Mouse (Mus musculus) embryo, embryonic 10.5 days (tissue): ENCODE results near the gene D6Ertd527e.

Experiments used
- DNase-seq: peaks from one replicate; pipeline ENCODE4 v3.0.0-alpha.2; 2015; ENCODE audit warnings: low spot score

Gene D6Ertd527e

DNA sequence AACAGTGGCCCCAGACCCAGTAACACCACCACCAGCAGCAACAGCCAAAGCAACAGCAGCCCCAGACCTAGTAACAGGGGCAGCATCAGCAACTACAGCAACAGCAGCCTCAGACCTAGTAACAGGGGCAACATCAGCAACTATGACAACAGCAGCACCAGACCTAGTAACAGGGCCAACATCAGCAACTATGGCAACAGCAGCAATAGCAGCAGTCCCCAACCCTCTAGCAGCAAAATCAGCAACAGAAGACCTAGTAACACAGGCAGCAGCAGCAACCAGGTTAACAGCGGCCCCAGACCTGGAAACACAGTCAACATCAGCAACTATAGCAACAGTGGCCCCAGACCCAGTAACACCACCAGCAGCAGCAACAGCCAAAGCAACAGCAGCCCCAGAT, 6.9 kb downstream of the D6Ertd527e start:
- DNase-seq, result no peak

DNA sequence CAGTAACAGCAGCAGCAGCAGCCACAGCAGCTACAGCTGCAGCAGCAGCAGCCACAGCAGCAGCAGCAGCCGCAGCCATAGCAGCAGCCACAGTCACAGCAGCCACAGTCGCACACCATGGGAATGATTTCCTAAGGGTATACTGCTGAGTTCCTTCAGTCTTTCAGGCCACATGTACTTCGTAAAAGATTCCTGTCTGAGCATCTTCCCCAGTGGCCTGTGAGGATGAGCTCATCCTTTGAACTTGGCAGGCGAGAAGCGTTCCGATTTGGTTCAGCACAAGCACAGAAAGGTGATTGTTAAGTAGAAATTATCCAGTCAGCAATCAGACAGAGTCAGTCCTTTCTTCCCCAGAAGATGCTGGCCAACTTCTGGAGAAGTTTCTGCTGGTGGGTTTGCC, 7.6 kb downstream of the D6Ertd527e start:
- DNase-seq, result no peak

DNA sequence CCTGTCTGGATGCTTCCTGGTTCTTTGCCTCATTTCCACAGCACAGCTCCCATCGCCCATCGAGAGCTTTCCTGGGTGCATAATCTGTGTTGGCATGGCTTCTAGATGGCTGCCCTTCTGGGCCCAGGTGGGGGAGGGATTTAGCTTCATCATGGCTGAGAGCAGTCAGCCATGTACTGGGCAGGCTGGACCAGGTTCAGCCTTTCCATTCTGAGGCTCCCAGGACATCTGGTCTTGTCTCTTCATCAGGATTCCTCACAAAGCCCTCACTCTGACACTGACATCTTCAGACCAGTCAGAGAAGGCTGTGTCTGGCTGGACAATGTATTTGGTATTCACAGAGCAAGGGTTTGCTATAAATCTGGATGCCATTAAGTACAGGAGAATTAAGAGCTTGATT, 11.4 kb downstream of the D6Ertd527e start:
- no peak for DNase-seq

DNA sequence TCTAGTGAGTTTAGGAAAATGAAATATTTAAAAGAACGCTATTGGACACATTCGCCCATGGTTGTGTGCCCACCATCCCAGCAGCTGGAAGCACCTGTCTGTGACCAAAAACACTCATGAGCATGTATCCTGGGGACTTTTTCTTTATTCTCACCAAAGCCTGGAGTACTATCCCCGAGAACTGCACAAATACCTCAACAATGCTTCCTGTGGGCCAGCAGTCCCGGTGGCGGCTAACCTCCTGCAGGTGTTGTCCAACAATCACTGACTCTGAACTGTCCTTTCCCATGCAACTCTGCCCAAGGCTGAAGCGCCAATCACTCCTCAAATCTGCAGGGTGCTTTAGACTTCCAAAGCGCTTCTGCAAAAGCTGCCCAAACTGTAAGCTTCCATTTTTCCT, 12.1 kb downstream of the D6Ertd527e start:
- DNase-seq, result no peak

DNA sequence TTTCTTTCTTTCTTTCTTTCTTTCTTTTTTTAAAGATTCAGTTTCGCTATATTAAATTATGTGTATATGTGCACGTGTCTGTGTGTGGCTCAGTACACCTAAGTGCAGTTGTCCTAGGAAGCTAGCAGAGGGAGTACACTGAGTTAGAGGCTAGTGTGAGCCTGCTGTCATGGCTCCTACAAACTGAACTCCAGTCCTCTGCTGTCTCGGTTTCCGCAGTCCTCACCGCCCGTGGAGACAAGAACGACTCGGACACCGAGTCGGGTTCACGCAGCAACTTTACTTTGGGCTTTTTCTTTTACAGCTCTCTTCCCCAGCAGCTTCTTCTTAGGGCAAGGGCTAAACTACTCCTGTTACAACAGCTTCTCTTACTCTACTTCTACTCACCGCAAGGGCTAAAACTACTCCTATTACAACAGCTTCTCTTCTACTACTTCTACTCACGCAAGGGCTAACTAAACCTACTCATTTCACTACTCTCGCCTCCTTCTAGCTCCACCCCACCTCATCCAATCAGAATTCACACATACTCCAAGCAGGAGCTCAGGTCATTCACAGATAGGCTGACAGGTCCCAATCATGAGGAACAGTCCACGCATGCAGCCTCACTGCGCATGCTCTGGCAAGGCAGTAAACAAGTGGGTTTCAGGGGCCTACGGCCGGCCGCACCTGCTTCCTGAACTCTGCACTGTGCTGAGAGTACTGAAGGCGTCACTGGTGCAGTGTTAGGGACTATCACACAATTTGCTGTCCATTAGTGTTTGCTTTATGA, 14.7 kb downstream of the D6Ertd527e start:
- no peak for DNase-seq

DNA sequence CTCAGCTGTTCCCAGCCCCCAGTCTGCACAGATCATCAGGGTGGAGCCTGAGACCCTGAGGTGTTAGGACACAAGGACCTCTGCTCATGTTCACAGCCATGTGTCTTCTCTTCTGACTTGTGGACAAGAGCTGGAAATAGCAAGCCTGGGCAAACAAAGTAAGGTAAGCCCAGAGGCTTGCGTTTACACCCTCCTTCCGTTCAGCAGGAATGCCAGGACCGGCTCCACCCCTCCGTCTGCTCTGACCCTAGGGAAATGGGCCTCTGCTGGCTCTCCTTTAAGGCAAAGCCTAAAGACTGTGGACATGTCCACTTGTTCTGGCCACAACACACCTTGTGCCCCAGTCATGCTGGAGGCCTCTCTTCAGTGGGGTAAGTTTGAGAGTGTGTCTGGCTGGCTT, 15.4 kb downstream of the D6Ertd527e start:
- DNase-seq, result no peak

DNA sequence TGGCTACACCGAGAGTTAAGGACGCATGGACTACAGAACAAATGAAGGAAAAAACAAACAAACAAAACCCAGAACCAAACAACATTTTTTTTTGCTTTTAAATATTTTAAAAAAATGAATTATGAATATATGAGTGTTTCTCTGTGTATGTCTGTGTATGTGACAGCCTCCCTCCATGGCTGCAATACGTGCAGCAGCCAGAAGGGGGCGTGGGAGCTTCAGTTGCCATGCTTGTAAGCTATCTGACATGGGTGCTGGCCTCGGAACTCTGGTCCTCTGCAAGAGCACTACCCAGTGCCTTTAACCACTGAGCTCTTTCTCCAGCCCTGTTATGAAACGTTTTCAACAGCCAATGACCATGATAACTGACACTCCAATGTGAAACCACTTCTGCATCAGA, 16.1 kb downstream of the D6Ertd527e start:
- DNase-seq, result no peak

DNA sequence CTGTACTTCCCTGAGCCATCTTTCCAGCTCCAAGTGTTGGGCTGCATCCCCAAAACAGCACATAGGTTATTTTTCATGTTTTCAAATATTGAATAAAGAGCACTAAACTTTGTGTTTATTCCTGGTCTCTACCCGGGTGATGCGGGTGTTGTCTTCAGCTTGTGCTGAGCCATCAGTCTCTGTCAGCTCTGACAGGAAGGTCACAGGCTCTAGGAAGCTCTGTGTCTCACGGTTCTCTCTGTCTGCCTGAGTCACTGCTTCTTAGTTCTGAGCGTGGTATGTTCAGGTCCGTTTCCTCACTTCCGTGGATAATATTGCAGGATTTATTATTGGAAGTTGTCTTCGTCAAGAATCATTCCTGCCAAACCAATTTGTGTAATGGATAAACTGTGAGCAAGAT, 17.4 kb downstream of the D6Ertd527e start:
- no peak for DNase-seq

DNA sequence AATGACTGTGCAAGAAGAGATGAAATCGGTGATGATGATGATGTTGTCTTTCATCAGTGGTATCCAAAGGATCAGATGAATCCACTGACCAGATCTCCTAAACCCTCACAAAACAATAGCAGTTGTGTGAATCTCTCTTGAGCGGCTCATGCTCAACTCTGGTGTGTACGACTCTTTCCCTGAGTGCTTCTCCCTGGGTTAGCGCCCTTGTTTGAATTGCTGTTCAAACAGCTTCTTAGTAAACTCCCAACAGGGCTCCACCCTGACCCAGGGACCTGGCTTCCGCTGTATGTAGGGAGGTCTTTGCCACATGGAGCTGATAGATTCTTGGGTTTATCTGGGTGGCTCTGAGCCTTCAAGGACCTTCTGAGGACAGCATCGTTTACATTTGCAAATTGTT, 18.9 kb downstream of the D6Ertd527e start:
- DNase-seq, result no peak

DNA sequence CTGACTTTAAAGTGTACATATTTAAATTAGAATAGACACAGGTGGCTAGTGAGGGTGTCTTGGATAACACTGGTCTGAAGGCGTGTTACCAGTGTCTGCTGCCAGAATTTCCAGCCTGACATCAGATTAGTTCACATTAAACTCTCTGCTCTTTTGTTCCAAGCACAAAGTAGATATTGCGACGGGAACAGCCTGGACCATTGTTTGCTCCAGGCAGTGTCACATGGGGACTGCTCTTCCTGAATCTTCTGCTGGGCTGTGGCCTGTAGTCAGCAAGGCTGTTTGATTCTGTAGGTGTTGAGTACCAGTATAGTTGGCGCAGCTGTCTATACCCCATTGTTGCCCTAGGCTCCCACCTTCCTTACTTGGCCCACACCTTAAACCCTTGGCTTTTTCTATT, 19.4 kb downstream of the D6Ertd527e start:
- no peak for DNase-seq

DNA sequence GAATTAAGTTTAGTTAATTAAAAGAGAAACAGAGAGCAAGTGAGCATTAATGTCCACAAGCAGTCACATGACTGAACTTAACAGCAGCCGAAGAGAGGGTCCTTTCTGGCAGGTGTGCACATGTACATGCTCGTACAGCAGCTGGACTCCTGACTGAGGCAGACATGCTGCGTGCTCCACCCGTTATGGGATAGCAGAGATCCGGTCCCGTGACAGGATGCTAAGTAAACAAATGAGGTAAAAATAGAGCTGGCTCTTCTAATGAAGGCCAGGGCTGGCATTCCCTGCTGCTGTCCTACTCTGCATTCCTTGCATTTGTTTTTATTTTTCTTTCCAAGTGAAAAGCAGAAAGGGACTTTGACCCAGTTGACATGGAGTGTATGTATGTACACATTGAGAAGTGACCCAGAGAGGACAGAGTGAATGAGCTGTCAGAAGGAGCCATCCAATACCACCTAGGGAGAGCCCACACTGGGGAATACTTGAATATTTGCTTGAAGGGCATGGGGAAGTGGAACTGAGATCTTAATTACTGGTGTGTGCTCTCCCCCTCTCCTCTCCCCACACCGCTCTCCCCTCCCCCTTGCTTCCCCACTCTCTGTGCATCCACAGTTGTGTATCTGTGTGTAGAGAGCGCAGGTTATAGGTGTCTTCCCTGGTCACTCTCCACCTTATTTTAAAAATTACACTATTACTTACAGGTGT, 22.7 kb downstream of the D6Ertd527e start:
- peak; percentile 26 for DNase-seq

DNA sequence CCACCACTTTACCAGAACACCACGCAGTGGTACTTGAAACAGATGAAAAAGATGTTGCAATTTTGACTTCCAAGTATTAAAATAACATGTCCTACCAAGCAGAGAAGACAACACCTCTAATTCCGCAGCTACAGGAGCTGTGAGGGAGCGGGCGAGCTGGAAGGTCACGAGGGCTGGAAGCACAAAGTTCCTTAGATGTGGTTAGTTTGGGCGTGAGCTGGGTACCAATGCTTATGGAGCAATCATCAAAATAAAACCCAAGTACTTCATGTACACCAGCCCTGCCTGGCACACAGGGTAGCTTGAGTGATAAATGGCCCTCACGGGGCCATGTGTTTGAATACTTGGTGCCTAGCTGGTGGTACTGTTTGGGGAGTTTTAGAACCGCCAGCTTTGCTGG, 25.3 kb downstream of the D6Ertd527e start:
- no peak for DNase-seq

DNA sequence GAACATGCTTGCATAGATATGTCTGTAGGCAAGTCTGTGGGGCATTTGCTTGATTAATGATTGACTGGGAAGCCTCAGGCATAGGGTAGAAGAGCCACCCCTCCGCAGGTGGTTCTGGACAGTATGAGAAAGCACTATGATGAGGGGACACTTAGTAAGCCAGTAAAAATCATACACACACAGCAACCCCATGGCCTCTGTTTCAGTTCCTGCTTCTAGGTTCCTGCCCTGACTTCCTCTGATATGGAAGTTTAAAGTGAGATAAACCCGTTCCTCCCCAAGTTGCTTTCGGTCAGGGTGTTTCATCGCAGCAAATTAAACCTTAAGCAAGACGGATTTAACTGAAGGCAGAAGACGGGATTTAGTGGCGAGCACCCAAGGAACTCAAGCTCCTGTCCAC, 26.1 kb downstream of the D6Ertd527e start:
- no peak for DNase-seq

DNA sequence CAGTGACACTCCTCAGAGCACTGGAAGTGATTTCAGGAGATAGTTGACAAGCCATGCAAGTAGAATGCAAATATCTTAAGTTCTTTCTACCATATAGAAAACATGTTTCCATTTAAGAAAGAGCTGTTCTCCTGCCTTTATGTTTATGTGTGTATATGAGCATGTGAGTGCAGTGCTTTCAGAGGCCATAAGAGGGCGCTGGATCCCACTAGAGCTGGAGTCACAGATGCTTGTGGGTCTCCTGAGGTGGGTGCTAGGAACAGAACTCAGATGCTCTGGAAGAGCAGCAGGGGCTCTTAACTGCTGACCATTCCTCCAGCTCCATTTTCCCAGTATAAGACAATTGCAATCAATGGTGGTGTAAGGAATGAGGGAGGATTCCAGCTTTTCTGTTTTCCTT, 26.5 kb downstream of the D6Ertd527e start:
- no peak for DNase-seq

DNA sequence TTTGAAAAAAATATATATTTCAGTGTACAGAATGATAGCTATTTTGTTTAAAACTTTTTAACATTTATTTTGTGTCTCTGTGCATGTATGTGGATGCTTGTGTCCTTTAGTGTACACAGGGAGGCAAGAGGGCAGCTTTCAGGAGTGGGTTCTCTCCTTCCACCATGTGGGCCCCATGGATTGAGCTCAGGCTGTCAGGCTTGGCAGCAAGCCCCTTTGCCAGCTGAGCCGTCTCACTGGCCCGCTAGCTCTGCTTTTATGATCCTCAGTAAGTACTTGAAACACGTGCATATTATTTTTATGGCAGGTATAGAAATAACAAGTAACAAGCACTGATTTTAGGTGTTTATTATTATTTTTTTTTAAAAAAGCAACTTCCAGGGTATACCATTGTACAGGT, 29.0 kb downstream of the D6Ertd527e start:
- DNase-seq, result no peak

DNA sequence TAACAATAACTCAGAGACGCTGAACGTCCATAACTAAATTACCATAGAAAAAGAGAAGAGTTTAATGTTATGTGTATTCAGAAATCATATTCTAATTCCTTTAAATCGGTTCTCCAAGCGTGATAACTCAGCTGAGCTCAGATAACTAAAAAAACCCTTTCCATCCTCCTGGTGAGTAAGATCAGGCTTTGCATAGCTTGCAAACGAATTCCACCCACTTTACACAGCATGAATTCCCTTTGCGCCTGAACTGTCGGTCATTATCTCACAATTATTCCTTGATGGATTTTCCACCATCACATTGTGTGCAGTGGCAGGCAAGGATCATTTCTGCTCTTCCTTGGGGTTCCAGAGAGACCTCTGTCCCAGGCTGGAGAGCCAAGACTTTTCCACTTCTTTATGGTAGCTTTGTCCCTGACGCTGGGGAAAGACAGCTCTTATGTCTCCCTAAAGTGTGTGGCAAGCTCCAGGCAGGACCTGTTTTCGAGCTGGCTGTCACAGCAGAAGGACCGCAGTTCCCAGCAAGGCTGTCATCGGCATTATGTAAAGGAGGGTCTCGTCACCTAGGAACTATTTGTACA, 29.5 kb downstream of the D6Ertd527e start:
- DNase-seq, result no peak

DNA sequence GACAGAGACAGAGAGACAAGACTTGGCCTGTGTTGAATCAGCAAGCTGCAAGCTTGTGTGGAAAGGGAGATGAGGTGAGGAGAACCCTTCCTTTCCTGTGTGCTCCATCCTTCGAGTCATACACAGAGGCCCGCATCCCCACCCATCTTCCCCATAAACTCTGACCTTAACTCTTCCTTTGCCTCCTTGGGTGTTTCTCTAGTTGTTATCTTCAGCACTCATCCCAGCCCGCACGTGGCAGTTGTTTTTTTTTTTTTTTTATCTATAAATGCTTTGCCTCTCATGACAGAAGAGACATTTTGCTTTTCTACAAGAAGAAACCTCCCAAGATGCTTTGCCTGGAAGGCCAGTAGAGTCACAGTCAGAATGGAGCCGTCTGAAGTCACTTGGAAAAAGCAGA, 33.9 kb downstream of the D6Ertd527e start:
- no peak for DNase-seq

DNA sequence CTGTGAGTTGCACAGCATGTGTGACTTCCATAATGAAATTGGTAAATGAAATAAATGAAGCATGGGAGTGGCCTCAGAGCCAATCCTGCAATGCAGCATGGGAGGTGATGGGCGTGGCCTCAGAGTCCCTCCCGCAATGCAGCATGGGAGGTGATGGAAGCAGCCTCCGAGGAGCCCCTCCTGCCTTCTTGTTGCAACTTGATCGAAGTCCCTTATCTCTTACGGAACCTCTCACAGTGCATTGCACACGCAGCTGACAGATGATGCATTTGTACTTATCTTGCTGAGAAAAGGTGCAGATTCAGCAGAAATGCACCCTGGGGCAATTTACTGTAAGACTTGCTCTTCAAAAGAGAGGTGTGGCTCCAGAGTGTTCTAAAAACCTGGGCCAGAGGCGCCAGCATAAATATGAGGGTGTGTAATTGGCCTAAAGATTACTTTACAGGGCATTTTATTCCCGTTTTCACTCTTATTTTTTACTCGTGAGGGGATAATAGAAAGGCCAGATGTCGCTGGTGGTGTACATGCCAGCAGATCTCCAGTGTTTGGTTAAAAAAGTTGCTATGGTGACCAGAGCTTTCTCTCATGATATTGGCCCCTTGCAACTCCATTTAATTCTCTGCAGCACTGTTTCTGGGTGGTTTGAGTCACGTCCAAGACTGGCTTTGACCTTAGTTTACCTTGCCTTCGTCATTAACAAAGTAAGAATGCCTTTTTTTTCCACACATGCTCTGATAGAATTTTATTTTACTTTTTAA, 35.4 kb downstream of the D6Ertd527e start:
- no peak for DNase-seq

DNA sequence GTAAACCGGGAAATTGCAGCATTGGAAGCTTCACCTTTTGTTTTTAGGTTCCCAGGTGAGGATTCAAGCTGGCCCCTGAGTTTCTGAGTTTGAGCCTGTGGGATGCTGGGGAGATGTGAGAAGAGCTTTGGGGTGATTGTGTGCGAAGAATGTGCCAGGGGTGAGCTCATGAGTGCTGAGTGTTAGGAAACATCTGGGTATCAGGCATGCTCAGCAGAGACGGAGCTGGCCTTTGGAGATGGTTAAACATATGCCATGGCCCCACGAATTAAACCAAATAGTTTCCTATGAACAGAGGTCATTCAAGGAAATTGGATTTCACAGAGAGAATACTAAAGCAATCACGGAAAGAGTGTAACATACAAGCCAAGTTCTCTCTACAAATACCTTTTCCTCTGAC, 37.7 kb downstream of the D6Ertd527e start:
- DNase-seq, result no peak

DNA sequence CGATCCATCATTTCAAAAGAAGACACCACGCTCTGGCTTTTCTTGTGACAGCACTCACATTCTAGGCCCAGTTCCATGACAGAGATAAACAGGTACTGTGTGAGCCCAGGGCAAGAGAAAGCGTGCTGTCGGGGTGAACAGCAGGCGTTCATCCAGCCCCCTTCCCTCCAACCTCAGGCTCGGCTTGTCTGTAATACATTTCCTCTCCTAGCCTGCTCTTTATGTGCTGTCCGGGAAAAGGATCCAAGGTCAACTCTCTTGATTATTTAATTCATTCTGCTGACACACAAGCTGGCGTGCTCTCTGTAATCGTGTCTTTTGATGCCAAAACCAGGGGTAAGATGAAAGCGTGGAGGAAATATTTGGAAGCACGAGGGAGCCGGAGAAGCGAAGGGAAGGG, 39.0 kb downstream of the D6Ertd527e start:
- no peak for DNase-seq

DNA sequence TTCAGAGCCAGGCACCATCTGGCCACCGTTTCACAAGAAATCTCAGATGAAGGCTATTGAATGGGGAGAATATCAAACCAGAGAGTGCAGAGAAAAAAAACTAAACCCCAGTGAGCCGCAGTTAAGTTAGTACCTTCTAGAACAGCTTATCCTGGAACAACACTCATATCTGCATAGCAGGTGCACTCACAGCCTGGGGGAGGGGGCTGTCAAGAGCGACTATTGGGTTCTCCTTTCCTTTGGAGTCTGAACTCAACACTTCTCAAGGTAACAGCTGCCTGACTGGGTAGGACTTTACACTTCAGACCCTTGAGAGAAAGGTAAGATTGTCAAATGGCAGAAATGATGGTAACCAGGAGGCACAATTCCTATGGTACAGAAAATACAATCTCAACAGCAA, 43.4 kb downstream of the D6Ertd527e start:
- DNase-seq, result no peak

DNA sequence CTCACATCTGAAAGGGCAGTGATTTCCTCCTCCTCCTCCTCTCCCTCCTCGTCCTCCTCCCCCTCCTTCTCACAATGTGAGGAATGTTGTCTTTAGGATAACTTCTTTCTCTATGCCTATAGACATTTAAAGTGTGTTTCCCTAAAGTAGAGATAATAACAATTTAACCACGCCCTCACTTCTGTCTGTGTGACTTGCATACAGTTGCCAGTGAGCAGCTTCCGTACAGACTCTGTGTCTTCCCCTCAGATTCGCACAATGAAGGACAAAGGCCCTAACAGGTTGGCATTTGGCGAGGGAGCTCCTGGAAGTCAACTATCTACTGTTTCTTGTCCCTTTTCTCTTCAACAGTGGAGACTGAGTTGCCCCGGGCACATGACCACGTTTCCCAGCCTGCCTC, 45.9 kb downstream of the D6Ertd527e start:
- DNase-seq, result no peak

DNA sequence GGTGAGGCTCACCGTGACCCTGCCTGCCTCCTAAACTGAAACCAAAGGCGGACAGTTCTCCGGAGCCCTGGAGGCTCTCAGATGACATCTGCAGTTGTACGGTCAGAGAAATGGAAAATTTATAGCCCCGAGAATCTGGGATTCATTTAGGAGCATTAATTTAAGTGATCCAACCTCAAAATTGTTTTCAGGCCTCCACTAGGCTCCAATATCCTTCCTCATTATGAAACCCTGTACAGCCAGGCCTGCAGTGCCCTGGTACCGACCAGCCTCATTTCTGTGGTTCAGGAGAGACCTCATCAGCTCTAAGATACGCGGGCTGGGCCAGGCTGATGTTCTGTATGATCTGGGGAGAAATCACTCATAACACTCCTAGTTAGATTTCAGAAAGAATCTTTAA, 46.9 kb downstream of the D6Ertd527e start:
- DNase-seq, result no peak
